Mouse (Mus musculus) bone marrow macrophage, adult 2 months (primary cell): ENCODE data around the gene Tnn. TPM values are rescaled to one million over a fixed set of nuclear protein-coding genes. Genes with fewer than 3 reads are reported as not detected.

Experiments
- H3K27ac ChIP-seq: 2 replicates; pipeline ENCODE4 v1.5.1; 2012; ENCODE audit warnings: low read depth, low read length; ENCODE audit not compliant: insufficient read depth
- H3K4me1 ChIP-seq: 2 replicates; pipeline ENCODE4 v1.6.1; 2012; ENCODE audit warnings: low read length; ENCODE audit not compliant: control insufficient read depth, insufficient read depth
- H3K4me3 ChIP-seq: 2 replicates; pipeline ENCODE4 v1.5.1; 2012; ENCODE audit warnings: mild to moderate bottlenecking, low read length, moderate library complexity; ENCODE audit not compliant: insufficient read depth
- CTCF ChIP-seq: IDR thresholded peaks from 2 replicates; pipeline ENCODE4 v1.5.1; 2012; ENCODE audit warnings: low read depth, mild to moderate bottlenecking, low read length, moderate library complexity
- POLR2A ChIP-seq: IDR thresholded peaks from 2 replicates; pipeline ENCODE4 v1.6.1; 2012; ENCODE audit warnings: mild to moderate bottlenecking, low read depth, low read length, borderline replicate concordance
- polyA plus RNA-seq: library from polyadenylated mRNA; stranded (reverse); fragments of >200 nt; gene quantifications from 2 replicates; pipeline ENCODE4 v1.2.4, GENCODE M21; 2012; ENCODE audit not compliant: missing spikeins, insufficient read depth, insufficient read length

The Tnn gene
- polyA plus RNA-seq, 1 experiment, result 0.75 TPM

DNA sequence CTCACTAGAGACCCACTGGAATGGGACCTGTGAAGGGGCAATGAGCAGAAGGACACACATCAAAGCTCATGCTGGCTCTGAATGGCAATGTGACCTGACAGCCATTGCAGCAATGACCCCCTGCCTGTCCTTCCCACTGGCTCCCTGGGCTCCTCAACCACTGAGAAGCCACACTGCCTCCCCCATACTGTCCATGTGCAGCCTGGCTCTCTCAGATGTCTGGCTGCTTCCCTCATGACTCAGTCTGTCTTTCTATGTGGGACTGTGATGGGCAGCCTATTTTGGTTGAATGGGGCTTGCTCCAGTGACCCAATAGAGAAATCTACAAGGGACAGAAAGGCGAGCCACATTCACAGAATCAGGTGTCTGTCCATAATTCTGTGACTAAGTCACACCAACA is 70.7 kb downstream of the Tnn start:
- Histone ChIP-seq H3K27ac (no peak overlapping the region), H3K4me1 (peaks cover 8% of the 10 kb centered on the region), H3K4me3 (no peak overlapping the region)
- no peak for TF ChIP-seq CTCF
- TF ChIP-seq POLR2A, result no peak

DNA sequence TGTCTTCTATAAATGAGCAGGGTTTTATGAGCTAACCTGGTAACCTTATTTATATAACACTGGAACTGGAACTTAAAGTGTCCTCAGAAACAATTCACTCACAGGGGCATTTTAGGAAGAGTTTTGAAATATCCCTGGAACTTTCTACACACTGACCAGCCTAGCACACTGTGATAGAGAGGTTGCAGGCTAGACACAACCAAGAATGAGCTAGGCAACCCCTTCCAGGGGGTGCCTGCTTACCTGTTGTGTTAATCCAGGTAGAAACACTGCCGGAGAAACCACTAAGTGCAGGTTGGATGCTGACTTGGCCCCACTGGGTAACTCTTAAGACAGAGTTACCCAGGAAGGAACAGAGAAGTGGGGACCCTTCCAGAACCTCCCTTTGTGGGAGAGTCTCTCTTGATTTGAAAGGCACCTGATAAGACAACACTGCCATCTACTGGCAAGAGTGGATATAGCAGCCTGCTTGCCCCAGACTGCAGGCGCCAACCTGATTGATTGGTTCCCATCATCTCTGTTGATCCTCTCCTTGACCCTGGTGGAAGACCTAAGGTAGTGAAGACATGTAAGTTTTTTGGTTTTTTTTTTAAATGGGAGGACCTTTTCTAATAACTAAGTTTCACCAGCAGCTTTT is 72.5 kb downstream of the Tnn start:
- Histone ChIP-seq H3K27ac (no peak overlapping the region), H3K4me1 (peaks cover 8% of the 10 kb centered on the region), H3K4me3 (no peak overlapping the region)
- TF ChIP-seq POLR2A (no peak), CTCF (peak; percentile 78)

DNA sequence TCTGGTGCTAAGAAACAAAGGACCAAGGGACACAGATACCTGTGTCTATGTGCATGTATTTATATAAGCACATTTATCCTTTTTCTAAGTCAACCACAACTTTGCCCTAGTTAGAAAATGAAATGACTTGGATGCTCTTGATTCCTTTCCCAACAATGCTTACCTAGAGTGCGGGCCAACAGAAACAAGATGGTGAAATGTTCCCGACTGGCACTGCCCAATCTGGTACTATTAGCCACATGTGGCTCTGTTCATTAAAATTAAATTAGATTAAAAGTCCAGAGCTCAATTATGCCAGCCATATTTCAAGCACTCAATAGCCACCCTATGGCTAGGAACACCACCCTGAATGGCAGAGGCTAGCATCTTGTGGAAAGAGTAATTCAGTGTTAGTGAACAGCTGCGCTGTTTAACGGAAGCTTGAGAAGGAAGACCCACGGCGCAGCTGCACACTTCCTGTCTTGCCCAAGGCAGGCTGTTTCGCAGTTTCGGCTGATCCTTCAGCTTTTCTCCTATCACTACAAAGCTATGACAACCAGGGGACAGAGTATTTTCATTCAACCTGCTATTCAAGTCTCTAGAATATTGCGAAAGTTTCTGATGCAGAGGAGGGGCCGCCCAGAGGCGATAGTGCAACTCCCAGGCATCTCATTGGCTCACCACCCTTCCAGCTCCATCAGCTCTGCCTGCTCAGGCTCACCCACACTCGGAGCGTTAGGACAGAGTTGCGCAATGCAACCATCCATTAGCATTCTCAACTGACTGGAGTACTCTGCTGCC is 74.3 kb downstream of the Tnn start:
- no peak for TF ChIP-seq CTCF
- no peak for TF ChIP-seq POLR2A
- Histone ChIP-seq H3K27ac (peak overlapping the region; percentile 72), H3K4me1 (peaks cover 8% of the 10 kb centered on the region), H3K4me3 (peak overlapping the region; percentile 52)

DNA sequence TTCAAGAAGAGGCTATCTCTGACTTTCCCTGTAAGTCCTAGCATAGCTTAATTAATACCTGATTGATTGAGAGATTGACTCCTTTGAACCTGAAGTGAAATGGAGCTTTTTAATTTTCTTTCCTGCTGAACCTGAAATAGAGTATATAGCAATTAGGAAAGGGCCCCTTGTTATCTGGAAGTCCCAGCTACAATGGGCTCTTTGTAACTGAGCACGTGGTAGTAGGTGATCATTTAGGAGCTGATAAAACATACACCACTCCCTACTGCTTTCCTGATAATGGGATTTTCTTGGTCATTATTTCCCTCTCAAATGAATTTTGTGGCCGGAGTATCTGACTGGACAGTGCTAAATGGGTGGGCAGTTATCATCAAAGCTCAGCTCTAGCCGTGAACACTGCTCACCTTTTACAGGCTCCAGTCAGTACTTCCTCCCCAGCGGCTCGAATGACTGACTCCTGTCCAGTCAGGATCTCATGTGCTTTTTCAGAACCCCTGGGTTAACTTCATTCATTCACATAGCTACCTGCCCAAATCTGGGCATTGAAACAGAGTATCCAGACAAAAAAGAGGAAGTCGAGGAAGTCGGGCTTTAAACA is 88.7 kb downstream of the Tnn start:
- Histone ChIP-seq H3K4me3 (no peak overlapping the region), H3K27ac (no peak overlapping the region), H3K4me1 (no peaks in the 10 kb centered on the region)
- no peak for TF ChIP-seq CTCF
- TF ChIP-seq POLR2A, result no peak

DNA sequence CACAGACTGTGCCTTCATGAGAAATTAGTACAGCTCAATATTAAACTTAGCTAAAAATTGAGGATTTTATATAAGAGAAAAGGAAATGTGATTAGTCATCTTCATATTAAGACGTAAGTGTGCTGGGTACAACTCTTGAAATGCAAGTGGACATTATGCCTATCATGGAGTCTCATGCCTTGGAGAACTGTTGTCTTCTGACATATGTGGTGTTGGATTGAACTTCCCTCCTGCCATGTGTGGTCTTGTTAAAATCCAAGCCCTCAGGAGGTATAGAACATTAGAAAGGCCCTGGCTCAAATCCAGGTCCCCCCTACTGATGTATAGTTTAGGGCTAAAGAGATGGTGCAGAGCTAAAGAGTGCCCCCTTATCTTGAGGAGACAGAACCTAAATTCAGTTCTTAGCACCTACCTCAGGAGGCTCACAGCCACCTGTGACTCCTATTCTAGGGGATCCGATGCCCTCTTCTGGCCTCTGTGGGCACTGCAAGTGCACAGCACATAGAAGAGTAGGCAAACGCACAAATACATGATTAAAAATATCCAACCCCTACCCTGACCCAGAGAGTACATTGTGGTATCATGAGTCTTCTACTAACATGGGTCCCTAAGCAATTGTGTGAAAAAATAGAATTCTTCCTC is 91.5 kb downstream of the Tnn start:
- Histone ChIP-seq H3K27ac (no peak overlapping the region), H3K4me3 (no peak overlapping the region), H3K4me1 (no peaks in the 10 kb centered on the region)
- peak; percentile 68 for TF ChIP-seq CTCF
- no peak for TF ChIP-seq POLR2A

DNA sequence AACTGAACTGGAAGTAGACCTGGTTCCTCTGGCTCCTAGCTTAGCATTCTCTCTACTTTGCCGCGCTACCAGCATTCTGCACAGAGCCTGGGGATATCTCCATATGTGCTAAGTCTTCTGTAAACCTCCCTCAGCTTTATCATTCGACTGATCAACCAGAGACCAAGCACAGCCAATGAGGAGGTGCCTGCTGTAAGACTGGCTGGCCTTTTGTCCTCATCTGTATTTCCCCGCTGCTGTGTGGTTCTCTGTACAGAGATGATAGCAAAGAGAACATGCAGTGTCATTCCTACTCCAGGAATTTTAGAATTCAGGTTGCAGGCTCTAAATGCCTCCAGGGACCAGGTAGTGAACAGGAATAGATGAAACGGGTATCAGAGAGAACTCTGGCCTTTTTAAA is 92.1 kb downstream of the Tnn start:
- no peak for TF ChIP-seq CTCF
- TF ChIP-seq POLR2A, result no peak
- Histone ChIP-seq H3K4me1 (no peaks in the 10 kb centered on the region), H3K4me3 (no peak overlapping the region), H3K27ac (no peak overlapping the region)

DNA sequence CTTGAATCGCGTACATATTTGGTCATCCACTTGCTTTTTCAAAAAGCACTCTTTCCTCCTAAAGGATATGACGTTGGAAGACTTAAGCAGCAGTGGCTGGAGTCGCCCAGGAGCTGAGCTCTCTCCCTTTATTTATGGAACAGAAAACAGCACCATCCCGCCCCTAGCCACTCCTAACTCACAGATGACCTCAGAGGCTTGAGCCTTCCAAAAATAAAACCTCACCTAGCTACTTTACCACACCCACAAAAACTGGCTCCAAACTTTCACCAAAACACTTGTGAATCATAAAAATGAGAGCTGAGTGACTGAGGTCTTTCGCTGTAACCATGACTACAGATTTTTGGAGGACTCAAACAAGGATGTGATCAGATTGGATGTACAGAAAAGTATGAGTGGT is 92.8 kb downstream of the Tnn start:
- no peak overlapping the region for H3K27ac ChIP-seq
- TF ChIP-seq POLR2A (no peak), CTCF (no peak)
- no peak overlapping the region for H3K4me3 ChIP-seq
- H3K4me1 ChIP-seq, result no peaks in the 10 kb centered on the region

DNA sequence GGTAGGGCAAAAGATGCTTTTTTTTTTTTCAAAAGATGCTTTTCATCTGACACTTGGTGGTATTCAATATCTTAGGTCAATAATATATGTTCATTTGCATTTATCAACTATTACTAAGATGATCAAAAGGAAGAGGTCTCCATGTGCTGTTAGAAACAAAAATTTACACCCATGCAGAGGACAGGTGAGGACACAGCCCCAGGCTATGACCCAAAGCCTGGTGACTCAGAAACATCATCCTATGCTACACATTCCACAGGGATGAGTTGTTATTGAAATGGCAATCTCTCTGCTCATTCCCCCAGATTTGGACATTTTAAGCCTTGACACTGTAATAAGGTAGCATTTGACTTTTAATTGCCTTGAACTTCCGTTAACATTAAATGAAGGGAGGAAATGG is 93.5 kb downstream of the Tnn start:
- no peak overlapping the region for H3K4me3 ChIP-seq
- TF ChIP-seq CTCF, result no peak
- no peak for TF ChIP-seq POLR2A
- H3K4me1 ChIP-seq, result no peaks in the 10 kb centered on the region
- no peak overlapping the region for H3K27ac ChIP-seq

DNA sequence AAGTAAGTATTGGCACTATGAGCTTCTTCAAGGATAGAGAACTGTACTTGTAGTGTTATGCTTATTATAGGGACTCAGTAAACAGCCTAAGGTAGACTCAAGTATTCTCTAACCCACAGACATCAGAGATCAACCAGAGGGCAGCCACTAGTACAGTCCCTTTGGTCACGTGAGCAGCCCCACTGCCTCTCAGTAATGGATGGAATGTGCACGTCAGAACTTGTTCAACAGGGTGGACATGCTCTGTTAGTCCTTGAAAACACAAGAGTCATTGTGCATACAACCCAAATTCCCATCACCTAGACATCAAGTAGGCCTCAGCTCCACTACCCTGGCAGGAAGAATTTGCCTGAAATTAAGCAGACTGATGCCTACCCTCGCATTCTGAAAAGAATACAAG is 95.7 kb downstream of the Tnn start:
- H3K27ac ChIP-seq, result no peak overlapping the region
- no peaks in the 10 kb centered on the region for H3K4me1 ChIP-seq
- no peak overlapping the region for H3K4me3 ChIP-seq
- TF ChIP-seq POLR2A (no peak), CTCF (no peak)
